Mouse (Mus musculus): Measurements from ENCODE around the gene Prpf18. TPM values are rescaled to one million over a fixed set of nuclear protein-coding genes. Genes with fewer than 3 reads are reported as not detected.

Gene Prpf18
- polyA plus RNA-seq, 1 experiment: 11.1 TPM

GRCm38 (mm10) chr2:4603361-4603945 lies 48.5 kb downstream of the Prpf18 start:
- H3K4me1 ChIP-seq (ENCODE audit: control insufficient read depth, insufficient read depth, low read length): peaks cover 13% of the 10 kb centered on the region
- no peaks in the 10 kb centered on the region for H3K27me3 ChIP-seq (ENCODE audit: control insufficient read depth, insufficient read depth, low read length)
- peak overlapping the region; percentile 36 for H3K4me3 ChIP-seq (ENCODE audit: control insufficient read depth, low read depth, low read length)
- no peaks in the 10 kb centered on the region for H3K36me3 ChIP-seq (ENCODE audit: control insufficient read depth, insufficient read depth, low read length)
- TF ChIP-seq CTCF (IDR thresholded peaks at IDR 0.05; ENCODE audit: control insufficient read depth, insufficient read depth, insufficient replicate concordance, low read depth, low read length) (no peak), POLR2A (IDR thresholded peaks at IDR 0.05; ENCODE audit: control insufficient read depth, low read depth, low read length) (no peak)
- no peak overlapping the region for H3K27ac ChIP-seq (ENCODE audit: control insufficient read depth, insufficient read depth, low read depth, low read length)

- peaks cover 13% of the 10 kb centered on the region for H3K4me1 ChIP-seq (ENCODE audit: control insufficient read depth, insufficient read depth, low read length)
- no peaks in the 10 kb centered on the region for H3K27me3 ChIP-seq (ENCODE audit: control insufficient read depth, insufficient read depth, low read length)
- no peaks in the 10 kb centered on the region for H3K36me3 ChIP-seq (ENCODE audit: control insufficient read depth, insufficient read depth, low read length)
- TF ChIP-seq CTCF (IDR thresholded peaks at IDR 0.05; ENCODE audit: control insufficient read depth, insufficient read depth, insufficient replicate concordance, low read depth, low read length) (no peak; the same call in 1 of the 2 replicates), POLR2A (IDR thresholded peaks at IDR 0.05; ENCODE audit: control insufficient read depth, low read depth, low read length) (no peak)
- H3K4me3 ChIP-seq (ENCODE audit: control insufficient read depth, low read depth, low read length): no peak overlapping the region
- no peak overlapping the region for H3K27ac ChIP-seq (ENCODE audit: control insufficient read depth, insufficient read depth, low read depth, low read length)
Observed at GRCm38 (mm10) chr2:4601034-4601890, 50.7 kb downstream of the Prpf18 start.

- no peaks in the 10 kb centered on the region for H3K27me3 ChIP-seq (ENCODE audit: control insufficient read depth, insufficient read depth, low read length)
Observed at GRCm38 (mm10) chr2:4596992-4597391, 54.9 kb downstream of the Prpf18 start.

GRCm38 (mm10) chr2:4593878-4594387 lies 58.0 kb downstream of the Prpf18 start:
- H3K27ac ChIP-seq (ENCODE audit: control insufficient read depth, insufficient read depth, low read depth, low read length): no peak overlapping the region
- no peaks in the 10 kb centered on the region for H3K27me3 ChIP-seq (ENCODE audit: control insufficient read depth, insufficient read depth, low read length)
- no peaks in the 10 kb centered on the region for H3K36me3 ChIP-seq (ENCODE audit: control insufficient read depth, insufficient read depth, low read length)
- no peak for TF ChIP-seq CTCF (IDR thresholded peaks at IDR 0.05; ENCODE audit: control insufficient read depth, insufficient read depth, insufficient replicate concordance, low read depth, low read length)
- no peak for TF ChIP-seq POLR2A (IDR thresholded peaks at IDR 0.05; ENCODE audit: control insufficient read depth, low read depth, low read length)
- peaks cover 3% of the 10 kb centered on the region for H3K4me1 ChIP-seq (ENCODE audit: control insufficient read depth, insufficient read depth, low read length)
- no peak overlapping the region for H3K4me3 ChIP-seq (ENCODE audit: control insufficient read depth, low read depth, low read length)

More at GRCm38 (mm10) chr2:4596992-4597391, 54.9 kb downstream of the Prpf18 start:
- TF ChIP-seq CTCF (IDR thresholded peaks at IDR 0.05; ENCODE audit: control insufficient read depth, insufficient read depth, insufficient replicate concordance, low read depth, low read length): no peak
- no peak for TF ChIP-seq POLR2A (IDR thresholded peaks at IDR 0.05; ENCODE audit: control insufficient read depth, low read depth, low read length)
- peaks cover 2% of the 10 kb centered on the region; the same call in 1 of the 2 replicates for H3K4me1 ChIP-seq (ENCODE audit: control insufficient read depth, insufficient read depth, low read length)
- no peaks in the 10 kb centered on the region for H3K36me3 ChIP-seq (ENCODE audit: control insufficient read depth, insufficient read depth, low read length)
- H3K27ac ChIP-seq (ENCODE audit: control insufficient read depth, insufficient read depth, low read depth, low read length): no peak overlapping the region
- H3K4me3 ChIP-seq (ENCODE audit: control insufficient read depth, low read depth, low read length): no peak overlapping the region

GRCm38 (mm10) chr2:4593433-4593832 lies 58.5 kb downstream of the Prpf18 start:
- H3K4me1 ChIP-seq (ENCODE audit: control insufficient read depth, insufficient read depth, low read length): peaks cover 4% of the 10 kb centered on the region
- H3K27ac ChIP-seq (ENCODE audit: control insufficient read depth, insufficient read depth, low read depth, low read length): no peak overlapping the region
- no peaks in the 10 kb centered on the region for H3K27me3 ChIP-seq (ENCODE audit: control insufficient read depth, insufficient read depth, low read length)
- H3K4me3 ChIP-seq (ENCODE audit: control insufficient read depth, low read depth, low read length): no peak overlapping the region
- no peaks in the 10 kb centered on the region for H3K36me3 ChIP-seq (ENCODE audit: control insufficient read depth, insufficient read depth, low read length)
- TF ChIP-seq CTCF (IDR thresholded peaks at IDR 0.05; ENCODE audit: control insufficient read depth, insufficient read depth, insufficient replicate concordance, low read depth, low read length) (no peak), POLR2A (IDR thresholded peaks at IDR 0.05; ENCODE audit: control insufficient read depth, low read depth, low read length) (no peak)

- Histone ChIP-seq H3K27ac (ENCODE audit: control insufficient read depth, insufficient read depth, low read depth, low read length) (0 out of 2 replicates have a peak overlapping the region, but pooled peaks have one; percentile 26), H3K36me3 (ENCODE audit: control insufficient read depth, insufficient read depth, low read length) (no peaks in the 10 kb centered on the region), H3K4me1 (ENCODE audit: control insufficient read depth, insufficient read depth, low read length) (peaks cover 4% of the 10 kb centered on the region), H3K4me3 (ENCODE audit: control insufficient read depth, low read depth, low read length) (no peak overlapping the region), H3K27me3 (ENCODE audit: control insufficient read depth, insufficient read depth, low read length) (no peaks in the 10 kb centered on the region)
- no peak for TF ChIP-seq POLR2A (IDR thresholded peaks at IDR 0.05; ENCODE audit: control insufficient read depth, low read depth, low read length)
Observed at GRCm38 (mm10) chr2:4592666-4593065, 59.2 kb downstream of the Prpf18 start.

- no peaks in the 10 kb centered on the region for H3K36me3 ChIP-seq (ENCODE audit: control insufficient read depth, insufficient read depth, low read length)
- TF ChIP-seq POLR2A (IDR thresholded peaks at IDR 0.05; ENCODE audit: control insufficient read depth, low read depth, low read length) (no peak), CTCF (IDR thresholded peaks at IDR 0.05; ENCODE audit: control insufficient read depth, insufficient read depth, insufficient replicate concordance, low read depth, low read length) (no peak)
- no peaks in the 10 kb centered on the region for H3K27me3 ChIP-seq (ENCODE audit: control insufficient read depth, insufficient read depth, low read length)
- H3K4me1 ChIP-seq (ENCODE audit: control insufficient read depth, insufficient read depth, low read length): peaks cover 4% of the 10 kb centered on the region
- no peak overlapping the region for H3K4me3 ChIP-seq (ENCODE audit: control insufficient read depth, low read depth, low read length)
- H3K27ac ChIP-seq (ENCODE audit: control insufficient read depth, insufficient read depth, low read depth, low read length): no peak overlapping the region
Observed at GRCm38 (mm10) chr2:4591647-4592046, 60.3 kb downstream of the Prpf18 start.
